Mouse (Mus musculus) heart, postnatal 4 days (tissue): Measurements from ENCODE around the gene Rab3il1. TPM values are rescaled to one million over a fixed set of nuclear protein-coding genes. Genes with fewer than 3 reads are reported as not detected.

ENCODE experiments used
- DNase-seq: peaks from one replicate; pipeline ENCODE4 v3.0.0; 2021
- total RNA-seq, 2 experiments: library from RNA; stranded (reverse); gene quantifications; 2 replicates each; pipeline ENCODE4 v1.2.3; 2021

The Rab3il1 gene
- total RNA-seq, 2 experiments from 2014 or later = 12.2 to 12.5 TPM

GRCm38 (mm10) chr19:10013913-10014312 is 12.4 kb downstream of the Rab3il1 start:
- peak; percentile 73 for DNase-seq

GRCm38 (mm10) chr19:10014824-10015223 is 13.4 kb downstream of the Rab3il1 start:
- DNase-seq = no peak

- DNase-seq = no peak
Measured at GRCm38 (mm10) chr19:10015442-10015841, 14.0 kb downstream of the Rab3il1 start.

GRCm38 (mm10) chr19:10016151-10016550 is 14.7 kb downstream of the Rab3il1 start:
- DNase-seq = no peak

- peak; percentile 95 for DNase-seq
Measured at GRCm38 (mm10) chr19:10017637-10018526, 16.4 kb downstream of the Rab3il1 start.

- no peak for DNase-seq
Measured at GRCm38 (mm10) chr19:10018527-10018818, 17.0 kb downstream of the Rab3il1 start.

GRCm38 (mm10) chr19:10019214-10019760 is 17.8 kb downstream of the Rab3il1 start:
- DNase-seq = no peak

GRCm38 (mm10) chr19:10021981-10022380 is 20.5 kb downstream of the Rab3il1 start:
- DNase-seq = no peak

GRCm38 (mm10) chr19:10022414-10023303 is 21.2 kb downstream of the Rab3il1 start:
- DNase-seq = peak; percentile 65

GRCm38 (mm10) chr19:10023304-10023758 is 21.9 kb downstream of the Rab3il1 start:
- DNase-seq = no peak

- DNase-seq = peak; percentile 75
Measured at GRCm38 (mm10) chr19:10025169-10025875, 23.9 kb downstream of the Rab3il1 start.

- no peak for DNase-seq
Measured at GRCm38 (mm10) chr19:10029746-10030145, 28.3 kb downstream of the Rab3il1 start.

GRCm38 (mm10) chr19:10033211-10033973 is 31.9 kb downstream of the Rab3il1 start:
- peak; percentile 74 for DNase-seq

GRCm38 (mm10) chr19:10034356-10034755 is 32.9 kb downstream of the Rab3il1 start:
- no peak for DNase-seq

GRCm38 (mm10) chr19:10034785-10035447 is 33.4 kb downstream of the Rab3il1 start:
- peak; percentile 93 for DNase-seq

GRCm38 (mm10) chr19:10037534-10037933 is 36.1 kb downstream of the Rab3il1 start:
- no peak for DNase-seq

GRCm38 (mm10) chr19:10038364-10038763 is 36.9 kb downstream of the Rab3il1 start:
- DNase-seq = no peak

GRCm38 (mm10) chr19:10038910-10039309 is 37.4 kb downstream of the Rab3il1 start:
- peak; percentile 79 for DNase-seq

GRCm38 (mm10) chr19:10039615-10040014 is 38.1 kb downstream of the Rab3il1 start:
- no peak for DNase-seq

- DNase-seq = no peak
Measured at GRCm38 (mm10) chr19:10040866-10041387, 39.5 kb downstream of the Rab3il1 start.
